Mouse (Mus musculus) MEL (cell line): ENCODE data around the gene Kcnk2. TPM values are rescaled to one million over a fixed set of nuclear protein-coding genes. Genes with fewer than 3 reads are reported as not detected.

ENCODE experiments used
- DNase-seq: peaks from one replicate; pipeline ENCODE4 v3.0.0; 2011; ENCODE audit warnings: low read depth, low spot score
- H3K27ac ChIP-seq: 2 replicates; pipeline ENCODE4 v1.5.1; 2012; ENCODE audit warnings: low read depth, mild to moderate bottlenecking, control low read depth, low read length, moderate library complexity; ENCODE audit not compliant: control insufficient read depth
- H3K27me3 ChIP-seq, 2 experiments: fragments of 150-350 bp in 1 of 2; sonication (generic) in 1 of 2; 2 replicates each; pipeline ENCODE4 v1.6.1; 2012; ENCODE audit warnings: low read length in 2 of 2, mild to moderate bottlenecking in 2 of 2, improper control_type of control experiment in 1 of 2, moderate library complexity in 1 of 2; ENCODE audit not compliant: insufficient read depth in 2 of 2, control insufficient read depth in 1 of 2
- H3K36me3 ChIP-seq, 2 experiments: 2 replicates each; pipeline ENCODE4 v1.6.1; 2012 to 2014; ENCODE audit warnings: low read length in 2 of 2, improper control_type of control experiment in 1 of 2, inconsistent platforms in 1 of 2, mild to moderate bottlenecking in 1 of 2; ENCODE audit not compliant: insufficient read depth in 2 of 2, control insufficient read depth in 1 of 2
- H3K4me1 ChIP-seq, 2 experiments: fragments of 150-350 bp in 1 of 2; sonication (generic) in 1 of 2; 2 replicates each; pipeline ENCODE4 v1.6.1; 2012; ENCODE audit warnings: low read length in 2 of 2, improper control_type of control experiment in 1 of 2, mild to moderate bottlenecking in 1 of 2; ENCODE audit not compliant: insufficient read depth in 2 of 2, control insufficient read depth in 1 of 2
- H3K4me3 ChIP-seq, 2 experiments: fragments of 150-350 bp in 1 of 2; sonication (generic) in 1 of 2; 2 replicates each; pipeline ENCODE4 v1.5.1; 2012; ENCODE audit warnings: low read depth in 2 of 2, low read length in 2 of 2, mild to moderate bottlenecking in 2 of 2, moderate library complexity in 2 of 2, control low read depth in 1 of 2, improper control_type of control experiment in 1 of 2; ENCODE audit not compliant: control insufficient read depth in 1 of 2, insufficient read depth in 1 of 2
- H3K79me2 ChIP-seq: 2 replicates; pipeline ENCODE4 v1.6.1; 2012; ENCODE audit warnings: mild to moderate bottlenecking, low read length, moderate library complexity; ENCODE audit not compliant: control insufficient read depth, poor library complexity, insufficient read depth
- H3K9ac ChIP-seq: 2 replicates; pipeline ENCODE4 v1.6.1; 2012; ENCODE audit warnings: low read depth, mild to moderate bottlenecking, control low read depth, low read length, moderate library complexity; ENCODE audit not compliant: control insufficient read depth, poor library complexity, severe bottlenecking
- H3K9me3 ChIP-seq: fragments of 150-350 bp; sonication (generic); replicated peaks from 2 replicates; pipeline ENCODE4 v1.6.1; 2012; ENCODE audit warnings: mild to moderate bottlenecking, low read length, improper control_type of control experiment, moderate library complexity; ENCODE audit not compliant: insufficient read depth
- ELF1 ChIP-seq: IDR thresholded peaks from 2 replicates; pipeline ENCODE4 v1.6.1; 2014; ENCODE audit warnings: low read depth, mild to moderate bottlenecking, inconsistent platforms, low read length, improper control_type of control experiment, moderate library complexity
- ETS1 ChIP-seq: IDR thresholded peaks from 2 replicates; pipeline ENCODE4 v1.6.1; 2012; ENCODE audit warnings: low read depth, mild to moderate bottlenecking, inconsistent platforms, low read length, improper control_type of control experiment, moderate library complexity
- MAFK ChIP-seq: IDR thresholded peaks from 2 replicates; pipeline ENCODE4 v1.6.1; 2011; ENCODE audit warnings: low read depth, mild to moderate bottlenecking, low read length, improper control_type of control experiment, borderline replicate concordance
- MAX ChIP-seq: IDR thresholded peaks from 2 replicates; pipeline ENCODE4 v1.6.1; 2011; ENCODE audit warnings: low read length, improper control_type of control experiment
- MEF2A ChIP-seq: IDR thresholded peaks from 2 replicates; pipeline ENCODE4 v1.6.1; 2014; ENCODE audit warnings: low read depth, mild to moderate bottlenecking, inconsistent platforms, low read length, improper control_type of control experiment; ENCODE audit not compliant: poor library complexity, insufficient replicate concordance, severe bottlenecking; ENCODE audit errors: extremely low read depth
- NELFE ChIP-seq: IDR thresholded peaks from 2 replicates; pipeline ENCODE4 v1.6.1; 2011; ENCODE audit warnings: low read depth, low read length, improper control_type of control experiment
- POLR2A ChIP-seq, 2 experiments: IDR thresholded peaks; 2 replicates each; pipeline ENCODE4 v1.6.1; 2011 to 2012; ENCODE audit warnings: low read length in 2 of 2, mild to moderate bottlenecking in 2 of 2, control low read depth in 1 of 2, improper control_type of control experiment in 1 of 2, low read depth in 1 of 2, moderate library complexity in 1 of 2; ENCODE audit not compliant: control insufficient read depth in 1 of 2, insufficient read depth in 1 of 2, poor library complexity in 1 of 2
- POLR2AphosphoS5 ChIP-seq: IDR thresholded peaks from 2 replicates; pipeline ENCODE4 v1.6.1; 2012; ENCODE audit warnings: low read depth, borderline replicate concordance, mild to moderate bottlenecking, inconsistent platforms, low read length, moderate library complexity, mixed read lengths
- USF2 ChIP-seq, 2 experiments: IDR thresholded peaks; 2 replicates each; pipeline ENCODE4 v1.6.1; 2011 to 2012; ENCODE audit warnings: improper control_type of control experiment in 2 of 2, low read length in 2 of 2, borderline replicate concordance in 1 of 2, inconsistent platforms in 1 of 2, low read depth in 1 of 2, mild to moderate bottlenecking in 1 of 2; ENCODE audit not compliant: insufficient read depth in 1 of 2
- ZC3H11A ChIP-seq: IDR thresholded peaks from 2 replicates; pipeline ENCODE4 v1.6.1; 2012; ENCODE audit warnings: low read depth, mild to moderate bottlenecking, inconsistent platforms, low read length, improper control_type of control experiment
- polyA plus RNA-seq, 2 experiments: library from polyadenylated mRNA; stranded (reverse) in 1 of 2; unstranded in 1 of 2; fragments of >175 nt in 1 of 2; fragments of >200 nt in 1 of 2; gene quantifications; 2 replicates each; pipeline versions ENCODE4 v1.2.1 to v1.2.4; 2012; ENCODE audit warnings: low replicate concordance in 2 of 2, low read depth in 1 of 2; ENCODE audit not compliant: insufficient read length in 2 of 2, insufficient read depth in 1 of 2, missing spikeins in 1 of 2
- total RNA-seq: library from RNA; depleted of rRNA; stranded (reverse); fragments of 300-350 nt; gene quantifications from 2 replicates; pipeline ENCODE4 v1.2.3, GENCODE M21; 2012

Kcnk2 gene
- total and polyA plus RNA-seq, 3 experiments, result not detected

DNA sequence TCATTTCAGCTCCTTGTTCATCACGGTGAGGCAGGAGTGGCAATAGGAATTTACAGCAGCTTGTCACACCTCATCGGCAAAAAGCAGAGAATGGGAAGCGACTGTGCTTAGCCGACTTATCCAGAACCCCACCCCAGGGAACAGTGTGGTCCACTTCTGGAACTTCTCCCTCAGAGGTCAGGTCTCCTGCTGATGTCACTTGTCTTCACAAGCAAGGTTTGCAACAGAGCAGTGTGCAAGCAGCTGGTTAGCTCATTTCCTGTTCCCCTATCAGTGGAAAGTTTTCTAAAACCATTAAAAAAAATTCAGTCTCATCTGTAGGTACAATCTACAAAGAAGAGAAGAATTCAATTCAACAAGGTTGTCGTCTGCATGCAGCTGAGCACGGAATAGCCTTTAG, 236.9 kb downstream of the Kcnk2 start:
- H3K79me2 ChIP-seq, result no peaks in the 10 kb centered on the region
- no peak for DNase-seq
- no peaks in the 10 kb centered on the region for H3K27me3 ChIP-seq
- H3K4me1 ChIP-seq, result no peaks in the 10 kb centered on the region
- no peaks in the 10 kb centered on the region; the same call in 1 of the 2 replicates for H3K9me3 ChIP-seq
- TF ChIP-seq MAFK (no peak), ZC3H11A (no peak), MAX (no peak)
- no peaks in the 10 kb centered on the region for H3K36me3 ChIP-seq
- no peak overlapping the region for H3K9ac ChIP-seq
- no peak overlapping the region for H3K4me3 ChIP-seq
- no peak overlapping the region for H3K27ac ChIP-seq

DNA sequence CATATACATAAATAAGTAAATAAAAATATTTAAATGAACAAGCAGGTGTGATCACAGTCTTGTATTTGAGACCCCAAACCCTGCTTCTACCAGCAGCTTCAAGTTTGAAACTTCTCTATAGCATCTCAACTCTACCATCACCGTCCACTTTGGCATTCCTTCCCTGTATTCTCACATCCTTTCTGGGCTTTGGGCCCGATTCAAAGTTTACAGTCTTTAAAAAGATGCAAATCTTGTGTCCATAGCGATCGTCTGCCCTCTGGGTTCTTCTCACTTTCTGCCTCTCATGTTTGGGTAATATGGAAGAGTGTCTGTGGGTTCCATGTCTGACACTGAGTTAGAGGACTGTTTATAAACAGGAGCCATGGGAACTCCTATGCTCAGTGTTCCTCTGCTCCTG, 237.4 kb downstream of the Kcnk2 start:
- no peak overlapping the region for H3K27ac ChIP-seq

DNA sequence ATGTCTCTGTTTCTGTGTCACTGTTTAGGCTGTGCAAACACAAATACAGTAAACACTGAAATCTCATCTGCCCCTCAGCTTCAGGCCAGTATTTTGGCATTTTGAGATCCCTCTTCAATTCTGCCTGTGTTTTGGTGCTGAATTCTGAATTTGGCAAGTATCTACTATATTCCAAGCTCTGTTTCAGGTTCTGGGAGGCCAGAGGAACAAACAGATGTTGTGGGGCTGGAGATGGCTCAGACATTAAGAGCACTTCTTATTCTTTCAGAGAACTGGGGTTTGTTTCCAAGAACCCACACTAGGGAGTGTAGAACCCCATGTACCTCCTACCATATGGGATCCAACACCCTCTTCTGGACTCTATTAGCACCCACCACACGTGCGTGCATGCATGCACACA, 237.8 kb downstream of the Kcnk2 start:
- Histone ChIP-seq H3K9me3 (no peaks in the 10 kb centered on the region; the same call in 1 of the 2 replicates), H3K27ac (no peak overlapping the region), H3K4me3 (no peak overlapping the region), H3K9ac (no peak overlapping the region), H3K4me1 (no peaks in the 10 kb centered on the region), H3K27me3 (no peaks in the 10 kb centered on the region), H3K36me3 (no peaks in the 10 kb centered on the region), H3K79me2 (no peaks in the 10 kb centered on the region)
- DNase-seq, result no peak
- no peak for TF ChIP-seq MEF2A
- TF ChIP-seq POLR2A (IDR thresholded peaks at IDR 0.05; ENCODE audit: control insufficient read depth in 1 of 2, insufficient read depth in 1 of 2, low read depth in 1 of 2, low read length in 2 of 2, poor library complexity in 1 of 2), result no peak
- no peak for TF ChIP-seq ETS1
- TF ChIP-seq ELF1, result no peak

More for the DNA sequence above, 237.4 kb downstream of the Kcnk2 start:
- no peaks in the 10 kb centered on the region for H3K4me1 ChIP-seq
- H3K9ac ChIP-seq, result no peak overlapping the region
- no peak overlapping the region for H3K4me3 ChIP-seq
- H3K9me3 ChIP-seq, result no peaks in the 10 kb centered on the region; the same call in 1 of the 2 replicates
- no peaks in the 10 kb centered on the region for H3K27me3 ChIP-seq
- no peaks in the 10 kb centered on the region for H3K79me2 ChIP-seq
- H3K36me3 ChIP-seq, result no peaks in the 10 kb centered on the region
- TF ChIP-seq USF2 (IDR thresholded peaks at IDR 0.05; ENCODE audit: borderline replicate concordance in 1 of 2, insufficient read depth in 1 of 2, low read depth in 1 of 2, low read length in 2 of 2) (no peak), POLR2AphosphoS5 (no peak), NELFE (no peak)
- no peak for DNase-seq
